Mouse (Mus musculus) heart, adult 2 months (tissue): ENCODE data around the gene Smarca4. TPM values are rescaled to one million over a fixed set of nuclear protein-coding genes. Genes with fewer than 3 reads are reported as not detected.

Source experiments
- DNase-seq, 2 experiments: peaks; one replicate each; pipeline ENCODE4 v3.0.0; 2021
- H3K27ac ChIP-seq: fragments of 200-600 bp; 2 replicates; pipeline ENCODE4 v1.8.1; 2022
- H3K27me3 ChIP-seq: fragments of 200-500 bp; 2 replicates; pipeline ENCODE4 v1.6.1; 2012; ENCODE audit warnings: mild to moderate bottlenecking, low read length, inconsistent platforms, mixed read lengths; ENCODE audit not compliant: control insufficient read depth, insufficient read depth
- H3K36me3 ChIP-seq: fragments of 200-500 bp; 2 replicates; pipeline ENCODE4 v1.6.1; 2012; ENCODE audit warnings: low read length, inconsistent platforms; ENCODE audit not compliant: control insufficient read depth, insufficient read depth
- H3K4me1 ChIP-seq: fragments of 200-500 bp; 2 replicates; pipeline ENCODE4 v1.6.1; 2011; ENCODE audit warnings: low read length; ENCODE audit not compliant: control insufficient read depth, insufficient read depth
- H3K4me3 ChIP-seq: fragments of 200-600 bp; 2 replicates; pipeline ENCODE4 v1.8.1; 2022
- H3K79me2 ChIP-seq: fragments of 200-500 bp; replicated peaks from 2 replicates; pipeline ENCODE4 v1.6.1; 2012; ENCODE audit warnings: mild to moderate bottlenecking, inconsistent platforms, low read length, moderate library complexity, mixed read lengths; ENCODE audit not compliant: control insufficient read depth, insufficient read depth
- H3K9ac ChIP-seq: fragments of 200-500 bp; 2 replicates; pipeline ENCODE4 v1.6.1; 2012; ENCODE audit warnings: low read depth, mild to moderate bottlenecking, control low read depth, inconsistent platforms, low read length, mixed read lengths
- CTCF ChIP-seq: fragments of 200-600 bp; IDR thresholded peaks from 2 replicates; pipeline ENCODE4 v1.8.1; 2022; ENCODE audit warnings: antibody characterized with exemption, mild to moderate bottlenecking, moderate library complexity
- EP300 ChIP-seq: fragments of 200-500 bp; IDR thresholded peaks from 2 replicates; pipeline ENCODE4 v1.6.1; 2011; ENCODE audit warnings: low read depth, low read length, control low read depth; ENCODE audit not compliant: insufficient read depth
- POLR2A ChIP-seq: fragments of 200-500 bp; IDR thresholded peaks from 2 replicates; pipeline ENCODE4 v1.6.1; 2011; ENCODE audit warnings: mild to moderate bottlenecking, low read depth, low read length, control low read depth; ENCODE audit not compliant: insufficient read depth
- WGBS: fragments of 180-500 bp; shearing (Covaris S2); methylation state at CpG from one replicate; pipeline ENCODE4 v1.1.7; 2018; 5-methylcytosine and 5-hydroxymethylcytosine counted together
- intact Hi-C: fragments of 180-260 bp; cut with DNase I; formaldehyde crosslinking; loops from one replicate; pipeline ENCODE4 v1.15.1; 2025
- polyA plus RNA-seq: library from polyadenylated mRNA; depleted of rRNA; stranded (reverse); fragments of >200 nt; gene quantifications from 2 replicates; pipeline ENCODE4 v1.2.3, GENCODE M21; 2012
- total RNA-seq, 2 experiments: library from RNA; stranded (reverse); gene quantifications; 2 replicates each; pipeline ENCODE4 v1.2.3; 2021

The Smarca4 gene
- total and polyA plus RNA-seq, 3 experiments: 21.5 to 47.0 (median 43.5) TPM

DNA sequence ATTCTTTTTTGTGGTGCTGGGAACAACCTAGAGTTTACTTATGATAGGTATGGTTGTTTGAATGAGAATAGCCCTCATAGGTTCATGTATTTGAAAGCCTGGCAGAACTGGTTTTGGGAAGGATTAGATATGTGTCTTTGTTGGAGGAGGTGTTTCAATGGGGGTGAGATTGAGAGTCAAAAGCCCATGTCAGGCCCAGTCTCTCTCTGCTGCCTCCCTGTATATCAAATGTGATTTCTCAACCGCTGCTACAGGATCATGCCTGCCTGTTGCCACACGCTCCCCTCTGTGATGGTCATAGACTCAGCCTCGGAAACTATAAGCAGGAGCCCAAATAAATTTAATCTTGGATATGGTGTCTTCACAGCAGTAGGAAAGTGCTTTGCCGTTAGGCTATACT is 4.3 kb downstream of the Smarca4 start:
- no peak overlapping the region for H3K27ac ChIP-seq
- H3K4me3 ChIP-seq: no peak overlapping the region
- H3K79me2 ChIP-seq: peaks cover 8% of the 10 kb centered on the region
- TF ChIP-seq CTCF (no peak), POLR2A (no peak), EP300 (no peak)
- peaks cover 2% of the 10 kb centered on the region for H3K4me1 ChIP-seq
- intact Hi-C loops: no loop called here
- no peaks in the 10 kb centered on the region for H3K36me3 ChIP-seq
- DNase-seq: no peak
- H3K27me3 ChIP-seq: no peaks in the 10 kb centered on the region
- no peak overlapping the region for H3K9ac ChIP-seq
- WGBS: 84% methylated on average over 4 of the region's 4 CpGs

DNA sequence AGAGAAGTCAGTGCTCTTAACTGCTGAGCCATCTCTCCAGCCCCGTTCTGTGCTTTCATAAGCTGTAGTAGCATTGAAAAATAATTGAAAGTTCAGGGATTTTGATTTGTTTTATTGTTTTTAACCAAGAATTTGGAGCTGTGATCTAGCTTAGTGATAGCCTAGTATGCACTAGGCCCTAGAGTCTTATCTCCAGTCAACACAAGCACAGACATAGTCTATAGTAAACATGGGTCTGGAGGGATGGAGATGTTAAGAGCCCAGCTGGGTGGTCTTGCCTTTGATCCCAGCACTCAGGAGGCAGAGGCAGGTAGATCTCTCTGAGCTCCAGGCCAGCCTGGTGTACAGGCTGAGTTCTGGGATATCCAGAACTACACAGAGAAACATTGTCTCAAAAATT is 6.7 kb downstream of the Smarca4 start:
- no peak overlapping the region for H3K9ac ChIP-seq
- intact Hi-C loops: no loop called here
- no peaks in the 10 kb centered on the region for H3K36me3 ChIP-seq
- H3K27ac ChIP-seq: no peak overlapping the region
- peaks cover 9% of the 10 kb centered on the region for H3K79me2 ChIP-seq
- H3K4me1 ChIP-seq: no peaks in the 10 kb centered on the region; the same call in none of the 2 replicates
- no peak overlapping the region for H3K4me3 ChIP-seq
- WGBS: 97% methylated on average over 1 of the region's 1 CpGs
- DNase-seq: no peak
- TF ChIP-seq CTCF: no peak
- no peak for TF ChIP-seq EP300
- TF ChIP-seq POLR2A: no peak
- H3K27me3 ChIP-seq: no peaks in the 10 kb centered on the region

DNA sequence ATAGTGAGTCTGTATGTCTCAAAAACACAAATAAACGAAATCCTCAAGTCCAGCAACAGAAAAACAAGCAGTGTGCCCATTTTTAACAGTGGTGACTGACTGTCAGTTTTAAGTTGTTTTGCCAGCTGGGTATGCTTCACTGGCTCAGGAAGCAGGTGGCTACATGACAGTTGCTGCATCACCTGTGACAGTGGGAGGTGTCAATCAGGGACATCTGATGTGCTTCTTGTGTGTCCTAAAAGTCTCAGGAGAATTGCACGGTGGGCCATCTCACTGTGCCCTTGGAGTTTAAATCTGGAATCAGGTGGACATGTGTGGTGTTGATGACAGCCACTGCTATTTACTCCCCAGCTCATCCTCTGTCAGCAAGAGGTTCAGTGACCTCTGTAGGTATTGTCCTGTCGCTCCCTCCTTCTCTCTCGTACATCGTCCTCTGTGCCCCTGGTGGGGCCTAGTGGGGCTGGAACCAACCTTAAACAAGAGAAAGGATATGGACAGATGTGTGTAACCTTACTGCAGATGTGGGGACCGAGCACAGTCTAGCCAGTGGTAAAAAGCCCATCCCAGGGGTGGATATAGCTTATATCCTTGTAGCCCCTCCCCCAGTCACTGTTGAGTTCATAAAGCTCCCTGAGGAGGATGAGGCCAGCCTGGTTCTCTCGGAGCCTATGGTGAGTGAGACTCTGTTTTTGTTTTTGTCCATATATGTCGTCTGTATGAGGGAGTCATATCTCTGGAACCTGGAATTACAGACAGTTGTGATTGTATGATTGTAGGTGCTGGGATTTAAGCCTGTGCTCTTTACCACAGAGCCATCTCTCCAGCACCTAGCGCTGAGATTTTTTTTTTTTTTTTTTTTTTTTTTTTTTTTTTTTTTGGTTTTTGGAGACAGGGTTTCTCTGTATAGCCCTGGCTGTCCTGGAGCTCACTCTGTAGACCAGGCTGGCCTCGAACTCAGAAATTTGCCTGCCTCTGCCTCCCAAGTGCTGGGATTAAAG is 9.7 kb downstream of the Smarca4 start:
- Histone ChIP-seq H3K4me3 (no peak overlapping the region), H3K36me3 (no peaks in the 10 kb centered on the region), H3K79me2 (peaks cover 8% of the 10 kb centered on the region), H3K9ac (no peak overlapping the region), H3K27ac (no peak overlapping the region), H3K4me1 (no peaks in the 10 kb centered on the region; the same call in none of the 2 replicates), H3K27me3 (no peaks in the 10 kb centered on the region)
- no peak for TF ChIP-seq EP300
- no peak for TF ChIP-seq POLR2A
- TF ChIP-seq CTCF: no peak
- WGBS: 83% methylated on average over 10 of the region's 10 CpGs
- DNase-seq: no peak
- intact Hi-C loops: no loop called here

DNA sequence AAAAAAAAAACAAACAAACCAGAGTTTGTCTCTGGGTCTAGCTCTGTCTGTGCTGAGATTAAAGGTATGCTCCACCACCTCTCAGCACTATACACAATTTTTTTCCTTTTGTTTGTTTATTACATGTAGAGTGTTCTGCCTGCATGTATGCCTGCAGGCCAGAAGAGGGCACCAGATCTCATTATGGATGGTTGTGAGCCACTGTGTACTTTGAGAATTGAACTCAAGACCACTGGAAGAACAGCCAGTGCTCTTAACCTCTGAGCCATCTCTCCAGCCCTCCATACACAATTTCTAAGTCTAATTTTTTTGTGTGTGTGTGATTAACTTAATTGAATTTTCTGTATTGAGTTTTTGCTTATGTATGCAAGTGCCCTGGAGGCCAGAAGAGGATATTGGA is 10.6 kb downstream of the Smarca4 start:
- H3K27me3 ChIP-seq: no peaks in the 10 kb centered on the region
- H3K9ac ChIP-seq: no peak overlapping the region
- peaks cover 6% of the 10 kb centered on the region for H3K79me2 ChIP-seq
- no peaks in the 10 kb centered on the region; the same call in none of the 2 replicates for H3K4me1 ChIP-seq
- no peak overlapping the region for H3K4me3 ChIP-seq
- DNase-seq: no peak
- peak; percentile 62 for TF ChIP-seq CTCF
- TF ChIP-seq EP300: no peak
- no peak for TF ChIP-seq POLR2A
- intact Hi-C loops: no loop called here
- H3K27ac ChIP-seq: no peak overlapping the region
- no peaks in the 10 kb centered on the region for H3K36me3 ChIP-seq

DNA sequence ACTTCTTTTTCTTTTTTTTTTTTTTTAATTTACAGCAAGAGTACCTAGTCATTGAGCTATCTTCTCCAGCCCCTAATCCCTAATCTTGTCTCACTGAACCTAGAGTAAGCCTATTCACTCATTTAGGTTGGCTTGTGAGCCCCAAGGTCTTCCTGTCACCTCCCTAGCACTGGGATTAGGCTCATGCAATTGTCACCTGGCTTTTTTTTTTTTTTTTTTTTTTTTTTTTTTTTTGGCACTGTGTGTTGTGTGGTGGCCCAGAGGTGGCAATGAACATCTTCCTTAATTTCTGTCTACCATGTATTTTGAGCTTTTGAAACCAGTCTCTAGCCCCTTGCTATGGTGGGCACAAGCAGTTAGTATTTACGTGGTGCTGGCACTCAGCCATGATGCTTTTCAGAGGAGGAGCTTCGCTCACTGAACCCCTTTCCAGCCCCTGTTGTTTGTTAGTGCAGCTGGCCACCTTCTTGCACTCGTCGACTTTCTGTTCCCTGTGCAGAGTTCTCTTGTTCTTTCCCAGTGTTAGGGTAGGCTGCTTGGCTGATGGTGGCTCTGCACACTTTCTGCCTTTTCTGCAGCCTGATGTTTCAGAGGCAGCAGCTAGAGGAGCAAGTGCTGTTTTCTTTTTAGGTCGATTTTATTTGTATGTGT is 11.3 kb downstream of the Smarca4 start:
- Histone ChIP-seq H3K4me1 (no peaks in the 10 kb centered on the region; the same call in none of the 2 replicates), H3K27me3 (no peaks in the 10 kb centered on the region), H3K36me3 (no peaks in the 10 kb centered on the region), H3K79me2 (peaks cover 6% of the 10 kb centered on the region), H3K27ac (no peak overlapping the region), H3K4me3 (no peak overlapping the region), H3K9ac (no peak overlapping the region)
- intact Hi-C loops: no loop called here
- TF ChIP-seq EP300 (no peak), POLR2A (no peak), CTCF (no peak)
- no peak for DNase-seq
- 65% methylated on average over 5 of the region's 5 CpGs for WGBS

DNA sequence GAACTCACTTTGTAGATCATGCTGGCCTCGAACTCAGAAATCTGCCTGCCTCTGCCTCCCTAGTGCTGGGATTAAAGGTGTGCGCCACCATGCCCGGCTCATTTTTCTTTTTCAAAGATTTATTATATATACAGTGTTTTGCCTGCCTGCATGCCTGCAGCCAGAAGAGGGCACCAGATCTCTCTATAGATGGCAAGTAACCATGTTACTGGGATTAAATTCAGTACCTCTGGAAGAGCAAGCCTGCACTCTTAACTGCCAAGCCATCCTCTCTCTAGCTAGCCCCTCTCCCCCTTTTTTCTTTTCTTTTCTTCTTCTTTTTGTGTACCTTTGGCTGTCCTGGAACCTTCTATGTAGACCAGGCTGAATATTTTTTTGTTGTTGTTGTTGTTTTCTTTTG is 14.7 kb downstream of the Smarca4 start:
- 65% methylated on average over 3 of the region's 3 CpGs for WGBS

More for the DNA sequence above, 14.7 kb downstream of the Smarca4 start:
- H3K4me3 ChIP-seq: no peak overlapping the region
- H3K27ac ChIP-seq: no peak overlapping the region
- H3K79me2 ChIP-seq: peaks cover 3% of the 10 kb centered on the region; the same call in 1 of the 2 replicates
- no peak overlapping the region for H3K9ac ChIP-seq
- DNase-seq: peak; percentile 26 to 55
- no peaks in the 10 kb centered on the region for H3K27me3 ChIP-seq
- no peaks in the 10 kb centered on the region for H3K4me1 ChIP-seq
- H3K36me3 ChIP-seq: no peaks in the 10 kb centered on the region
- TF ChIP-seq CTCF (peak; percentile 80), POLR2A (no peak)
- intact Hi-C loops: no loop called here
